Mouse (Mus musculus): Measurements from ENCODE around the gene Fam102a. TPM values are rescaled to one million over a fixed set of nuclear protein-coding genes. Genes with fewer than 3 reads are reported as not detected.
A peak's percentile ranks its signal among the peaks of the same experiment; 100 is the strongest.

Fam102a gene
- polyA plus RNA-seq, 1 experiment = 1.8 TPM

- H3K27me3 ChIP-seq (replicated peaks) = no peaks in the 10 kb centered on the region
- H3K9me3 ChIP-seq = no peaks in the 10 kb centered on the region
- no peak for TF ChIP-seq GATA1 (IDR thresholded peaks at IDR 0.05; ENCODE audit: borderline replicate concordance, low read length)
- no peak for TF ChIP-seq FLI1 (IDR thresholded peaks at IDR 0.05; ENCODE audit: low read length)
- H3K36me3 ChIP-seq (replicated peaks; ENCODE audit: low read length) = peaks cover 37% of the 10 kb centered on the region
- H3K4me3 ChIP-seq (replicated peaks) = no peak overlapping the region
- peaks cover 57% of the 10 kb centered on the region for H3K4me1 ChIP-seq
Measured at GRCm38 (mm10) chr2:32601417-32602065, 66.4 kb downstream of the Fam102a start.

GRCm38 (mm10) chr2:32602600-32603054, 67.5 kb downstream of the Fam102a start:
- Histone ChIP-seq H3K4me3 (replicated peaks) (peak overlapping the region; percentile 89), H3K4me1 (peaks cover 65% of the 10 kb centered on the region), H3K9me3 (no peaks in the 10 kb centered on the region), H3K27me3 (replicated peaks) (no peaks in the 10 kb centered on the region), H3K36me3 (replicated peaks; ENCODE audit: low read length) (peaks cover 26% of the 10 kb centered on the region)
- TF ChIP-seq FLI1 (IDR thresholded peaks at IDR 0.05; ENCODE audit: low read length) (no peak), GATA1 (IDR thresholded peaks at IDR 0.05; ENCODE audit: borderline replicate concordance, low read length) (no peak)

- H3K36me3 ChIP-seq (replicated peaks; ENCODE audit: low read length) = peaks cover 10% of the 10 kb centered on the region
- H3K4me3 ChIP-seq (replicated peaks) = peak overlapping the region; percentile 42
- H3K4me1 ChIP-seq = peaks cover 80% of the 10 kb centered on the region
- H3K9me3 ChIP-seq = no peaks in the 10 kb centered on the region
- no peaks in the 10 kb centered on the region for H3K27me3 ChIP-seq (replicated peaks)
- no peak for TF ChIP-seq FLI1 (IDR thresholded peaks at IDR 0.05; ENCODE audit: low read length)
- no peak for TF ChIP-seq GATA1 (IDR thresholded peaks at IDR 0.05; ENCODE audit: borderline replicate concordance, low read length)
Measured at GRCm38 (mm10) chr2:32604631-32605030, 69.5 kb downstream of the Fam102a start.

- Histone ChIP-seq H3K36me3 (replicated peaks; ENCODE audit: low read length) (peaks cover 18% of the 10 kb centered on the region), H3K4me1 (peaks cover 82% of the 10 kb centered on the region), H3K9me3 (no peaks in the 10 kb centered on the region), H3K4me3 (replicated peaks) (peak overlapping the region; percentile 92), H3K27me3 (replicated peaks) (no peaks in the 10 kb centered on the region)
- TF ChIP-seq GATA1 (IDR thresholded peaks at IDR 0.05; ENCODE audit: borderline replicate concordance, low read length) (no peak), FLI1 (IDR thresholded peaks at IDR 0.05; ENCODE audit: low read length) (no peak)
Measured at GRCm38 (mm10) chr2:32606161-32607142, 71.3 kb downstream of the Fam102a start.

- H3K4me3 ChIP-seq (replicated peaks) = peak overlapping the region; percentile 92
- TF ChIP-seq FLI1 (IDR thresholded peaks at IDR 0.05; ENCODE audit: low read length) (no peak), GATA1 (IDR thresholded peaks at IDR 0.05; ENCODE audit: borderline replicate concordance, low read length) (no peak)
- H3K27me3 ChIP-seq (replicated peaks) = no peaks in the 10 kb centered on the region
- H3K4me1 ChIP-seq = peaks cover 80% of the 10 kb centered on the region
- H3K9me3 ChIP-seq = no peaks in the 10 kb centered on the region
- H3K36me3 ChIP-seq (replicated peaks; ENCODE audit: low read length) = peaks cover 27% of the 10 kb centered on the region
Measured at GRCm38 (mm10) chr2:32607262-32607947, 72.3 kb downstream of the Fam102a start.

GRCm38 (mm10) chr2:32608141-32608777, 73.1 kb downstream of the Fam102a start:
- Histone ChIP-seq H3K4me1 (peaks cover 79% of the 10 kb centered on the region), H3K27me3 (replicated peaks) (no peaks in the 10 kb centered on the region)

GRCm38 (mm10) chr2:32608778-32609435, 73.8 kb downstream of the Fam102a start:
- TF ChIP-seq GATA1 (IDR thresholded peaks at IDR 0.05; ENCODE audit: borderline replicate concordance, low read length) = no peak
- no peak for TF ChIP-seq FLI1 (IDR thresholded peaks at IDR 0.05; ENCODE audit: low read length)
- H3K36me3 ChIP-seq (replicated peaks; ENCODE audit: low read length) = peaks cover 42% of the 10 kb centered on the region
- H3K4me3 ChIP-seq (replicated peaks) = peak overlapping the region; percentile 92
- no peaks in the 10 kb centered on the region for H3K9me3 ChIP-seq
- H3K4me1 ChIP-seq = peaks cover 79% of the 10 kb centered on the region
- H3K27me3 ChIP-seq (replicated peaks) = no peaks in the 10 kb centered on the region

More at GRCm38 (mm10) chr2:32608141-32608777, 73.1 kb downstream of the Fam102a start:
- H3K36me3 ChIP-seq (replicated peaks; ENCODE audit: low read length) = peaks cover 36% of the 10 kb centered on the region
- peak overlapping the region; percentile 92 for H3K4me3 ChIP-seq (replicated peaks)
- TF ChIP-seq GATA1 (IDR thresholded peaks at IDR 0.05; ENCODE audit: borderline replicate concordance, low read length) (no peak), FLI1 (IDR thresholded peaks at IDR 0.05; ENCODE audit: low read length) (no peak)
- H3K9me3 ChIP-seq = no peaks in the 10 kb centered on the region

GRCm38 (mm10) chr2:32610610-32611229, 75.6 kb downstream of the Fam102a start:
- Histone ChIP-seq H3K27me3 (replicated peaks) (no peaks in the 10 kb centered on the region), H3K4me1 (peaks cover 66% of the 10 kb centered on the region), H3K36me3 (replicated peaks; ENCODE audit: low read length) (peaks cover 58% of the 10 kb centered on the region), H3K4me3 (replicated peaks) (peak overlapping the region; percentile 87), H3K9me3 (no peaks in the 10 kb centered on the region)
- TF ChIP-seq FLI1 (IDR thresholded peaks at IDR 0.05; ENCODE audit: low read length) (no peak), GATA1 (IDR thresholded peaks at IDR 0.05; ENCODE audit: borderline replicate concordance, low read length) (no peak)
